11 mouse cellular contexts compared by ENCODE assay signal in the genomic region with DNA sequence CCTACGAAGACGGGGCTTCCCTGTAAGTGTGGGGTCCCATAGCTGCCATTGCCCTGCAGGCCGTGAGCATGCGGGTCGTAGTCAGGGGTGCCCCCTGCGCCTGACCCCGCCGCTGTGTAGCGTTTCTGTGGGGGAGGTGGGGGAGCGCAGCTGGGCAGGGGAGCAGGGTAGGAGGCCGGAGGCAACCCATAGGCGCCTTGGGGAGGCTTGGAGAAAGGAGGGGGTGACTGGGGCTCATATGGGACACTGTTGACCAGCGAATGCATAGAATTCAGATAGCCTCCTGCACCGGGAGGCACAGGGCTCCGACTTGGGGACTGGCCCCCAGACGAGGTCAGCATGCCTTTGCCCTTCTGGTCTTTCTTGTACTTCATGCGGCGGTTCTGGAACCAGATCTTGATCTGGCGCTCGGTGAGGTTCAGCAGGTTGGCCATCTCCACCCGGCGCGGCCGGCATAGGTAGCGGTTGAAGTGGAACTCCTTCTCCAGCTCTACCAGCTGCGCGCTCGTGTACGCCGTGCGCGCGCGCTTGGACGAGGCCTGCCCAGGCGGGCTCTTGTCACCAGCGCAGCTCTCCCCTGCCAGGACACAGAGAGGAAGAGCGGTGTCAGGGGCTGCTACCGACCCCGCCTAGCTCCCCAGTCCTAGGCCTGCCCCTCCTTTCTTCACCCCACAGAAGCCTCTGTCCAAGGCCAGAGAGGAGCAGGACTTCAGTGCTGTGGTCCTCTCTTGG. TPM values are rescaled to one million over a fixed set of nuclear protein-coding genes. Genes with fewer than 3 reads are reported as not detected.
DNase-seq lines count a peak whose midpoint lies in the region; ATAC-seq lines count a peak whose summit lies in the region.
"Had no signal": no experiment of that assay in that cellular context is flagged by ENCODE, and none has a peak within 500 bp of the region (broad histone marks: within the 10 kb centered on the region; RNA-seq: fewer than 3 reads in every experiment).

No protein-coding gene starts in this region.

- H3K4me2 ChIP-seq in heart, embryonic 12.5 days, result peak overlapping the region; percentile 17
- peak overlapping the region; percentile 19 for H3K4me2 ChIP-seq in embryonic facial prominence, embryonic 11.5 days (ENCODE audit: low read depth, low read length)
- H3K4me2 ChIP-seq in kidney, embryonic 15.5 days, result peak overlapping the region; percentile 45
- H3K4me2 ChIP-seq in neural tube, embryonic 11.5 days (ENCODE audit: low read depth), result peak overlapping the region; percentile 78
- H3K4me2 ChIP-seq: forebrain, embryonic 13.5 days had no signal

- no peaks in the 10 kb centered on the region for H3K36me3 ChIP-seq in heart, embryonic 12.5 days
- no peaks in the 10 kb centered on the region for H3K36me3 ChIP-seq in embryonic facial prominence, embryonic 11.5 days (replicated peaks; ENCODE audit: control insufficient read depth, insufficient read depth, low read depth, low read length)
- 0 out of 2 replicates have a peak, but pooled peaks cover 4% of the 10 kb centered on the region for H3K36me3 ChIP-seq in kidney, embryonic 15.5 days
- peaks cover 8% of the 10 kb centered on the region for H3K36me3 ChIP-seq in neural tube, embryonic 11.5 days (ENCODE audit: control insufficient read depth, insufficient read depth, low read length)

- H3K9me3 ChIP-seq in heart, embryonic 12.5 days (replicated peaks), result no peaks in the 10 kb centered on the region
- no peaks in the 10 kb centered on the region for H3K9me3 ChIP-seq in embryonic facial prominence, embryonic 11.5 days (replicated peaks; ENCODE audit: control insufficient read depth, low read length)
- no peaks in the 10 kb centered on the region for H3K9me3 ChIP-seq in kidney, embryonic 15.5 days (replicated peaks)
- H3K9me3 ChIP-seq in neural tube, embryonic 11.5 days (ENCODE audit: control insufficient read depth, low read length), result no peaks in the 10 kb centered on the region
- H3K9me3 ChIP-seq: forebrain, embryonic 13.5 days had no signal

- H3K27ac ChIP-seq in heart, embryonic 12.5 days (ENCODE audit: poor library complexity, severe bottlenecking), result no peak overlapping the region
- H3K27ac ChIP-seq in embryonic facial prominence, embryonic 11.5 days (replicated peaks; ENCODE audit: low read depth, low read length), result peak overlapping the region; percentile 41
- peak overlapping the region; percentile 97 for H3K27ac ChIP-seq in kidney, embryonic 15.5 days
- peak overlapping the region; percentile 100 for H3K27ac ChIP-seq in neural tube, embryonic 11.5 days (ENCODE audit: low read depth, low read length)
- H3K27ac ChIP-seq: forebrain, embryonic 13.5 days had no signal

- H3K9ac ChIP-seq in heart, embryonic 12.5 days, result no peak overlapping the region
- H3K9ac ChIP-seq in embryonic facial prominence, embryonic 11.5 days (replicated peaks; ENCODE audit: low read length), result peak overlapping the region; percentile 30
- H3K9ac ChIP-seq in kidney, embryonic 15.5 days, result peak overlapping the region; percentile 45
- peak overlapping the region; percentile 99 for H3K9ac ChIP-seq in neural tube, embryonic 11.5 days (ENCODE audit: low read length)
- H3K9ac ChIP-seq: forebrain, embryonic 13.5 days had no signal

- 0 out of 2 replicates have a peak overlapping the region, but pooled peaks have one; percentile 1 for H3K4me3 ChIP-seq in heart, embryonic 12.5 days
- H3K4me3 ChIP-seq in embryonic facial prominence, embryonic 11.5 days (ENCODE audit: low read depth, low read length), result peak overlapping the region; percentile 17
- H3K4me3 ChIP-seq in kidney, embryonic 15.5 days (replicated peaks), result 0 out of 2 replicates have a peak overlapping the region, but pooled peaks have one; percentile 6
- peak overlapping the region; percentile 91 for H3K4me3 ChIP-seq in neural tube, embryonic 11.5 days (ENCODE audit: low read depth, low read length)
- H3K4me3 ChIP-seq: forebrain, embryonic 13.5 days had no signal

- intact Hi-C loops in heart, postnatal 14 days (cut with DNase I), result no loop called here

- WGBS in heart, embryonic 12.5 days, result 2% methylated on average over 40 of the region's 40 CpGs
- under 1% methylated on average over 40 of the region's 40 CpGs for WGBS in embryonic facial prominence, embryonic 11.5 days
- WGBS in kidney, embryonic 15.5 days, result 20% methylated on average over 40 of the region's 40 CpGs
- WGBS in neural tube, embryonic 11.5 days, result 2% methylated on average over 40 of the region's 40 CpGs

- ATAC-seq in heart, embryonic 12.5 days (ENCODE audit: insufficient number of reproducible peaks, low FRiP score), result peak; percentile 33; the same call in 1 of the 2 replicates
- no peak; the same call in 1 of the 2 replicates for ATAC-seq in embryonic facial prominence, embryonic 11.5 days (replicated peaks; ENCODE audit: insufficient number of reproducible peaks, low FRiP score, low TSS enrichment, low read depth)
- peak; percentile 10; the same call in 1 of the 2 replicates for ATAC-seq in kidney, embryonic 15.5 days (replicated peaks; ENCODE audit: low FRiP score)
- no peak for ATAC-seq in neural tube, embryonic 11.5 days (ENCODE audit: insufficient read depth, low FRiP score, low TSS enrichment)
- ATAC-seq: forebrain, embryonic 13.5 days had no signal

- no peak for DNase-seq in heart, postnatal 14 days
- no peak for DNase-seq in embryonic facial prominence, embryonic 11.5 days (ENCODE audit: low spot score)
- peak; percentile 81 for DNase-seq in neural tube, embryonic 11.5 days (ENCODE audit: low spot score)
- DNase-seq in spleen, adult 18-20 months, result no peak
- no peak for DNase-seq in spleen, postnatal 10 days (ENCODE audit: low spot score in 2 of 2)
- no peak for DNase-seq in testis, postnatal 14 days (ENCODE audit: low spot score)
- DNase-seq: right cerebral cortex, adult 18-20 months had no signal

- H3K27me3 ChIP-seq in heart, embryonic 12.5 days (replicated peaks), result peaks cover 90% of the 10 kb centered on the region
- peaks cover 71% of the 10 kb centered on the region for H3K27me3 ChIP-seq in embryonic facial prominence, embryonic 11.5 days (ENCODE audit: control insufficient read depth, insufficient read depth, low read length)
- H3K27me3 ChIP-seq in kidney, embryonic 15.5 days, result no peaks in the 10 kb centered on the region
- no peaks in the 10 kb centered on the region for H3K27me3 ChIP-seq in neural tube, embryonic 11.5 days (ENCODE audit: control insufficient read depth, insufficient read depth, low read length)

- H3K4me1 ChIP-seq in heart, embryonic 12.5 days (replicated peaks), result peaks cover 19% of the 10 kb centered on the region
- H3K4me1 ChIP-seq in embryonic facial prominence, embryonic 11.5 days (ENCODE audit: control insufficient read depth, insufficient read depth, low read length), result no peaks in the 10 kb centered on the region; the same call in 1 of the 2 replicates
- H3K4me1 ChIP-seq in kidney, embryonic 15.5 days, result peaks cover 90% of the 10 kb centered on the region
- peaks cover 61% of the 10 kb centered on the region for H3K4me1 ChIP-seq in neural tube, embryonic 11.5 days (ENCODE audit: control insufficient read depth, insufficient read depth, low read length)

RNA-seq across cellular contexts. Expression of gene Hoxa2, which starts 5.7 kb away (rescaled TPM):
- 0.98 and 1.2 TPM in 2 replicates for polyA plus RNA-seq in heart, embryonic 12.5 days (2016; fragmentation: Nextera tagmentation; extraction: Ambion mirVana)
- total RNA-seq in heart, postnatal 14 days (2021), result under 1 TPM; 0.24 to 0.76 TPM
- polyA plus RNA-seq in embryonic facial prominence, embryonic 11.5 days (2014; fragmentation: Nextera tagmentation; extraction: Ambion mirVana), result 19.4 and 24.1 TPM in 2 replicates
- 2.2 and 3.6 TPM in 2 replicates for polyA plus RNA-seq in kidney, embryonic 15.5 days (2015; fragmentation: Nextera tagmentation; extraction: Ambion mirVana)
- polyA plus RNA-seq in neural tube, embryonic 11.5 days (2014; fragmentation: Nextera tagmentation; extraction: Ambion mirVana), result 36.0 and 37.5 TPM in 2 replicates
- total RNA-seq: left cerebral cortex, postnatal 36 days had no signal
- polyA plus RNA-seq: forebrain, embryonic 13.5 days had no signal

RNA-seq across cellular contexts. Expression of gene 5730596B20Rik, which starts 7.0 kb away (rescaled TPM):
- 0.15 and 0.36 TPM in 2 replicates for polyA plus RNA-seq in heart, embryonic 12.5 days (2016; fragmentation: Nextera tagmentation; extraction: Ambion mirVana)
- total RNA-seq in heart, postnatal 14 days (2021), result under 1 TPM; 0.17 to 0.20 TPM
- 0.13 and 0.22 TPM in 2 replicates for polyA plus RNA-seq in embryonic facial prominence, embryonic 11.5 days (2014; fragmentation: Nextera tagmentation; extraction: Ambion mirVana)
- 2.1 and 2.4 TPM in 2 replicates for polyA plus RNA-seq in kidney, embryonic 15.5 days (2015; fragmentation: Nextera tagmentation; extraction: Ambion mirVana)
- 4.1 and 4.5 TPM in 2 replicates for polyA plus RNA-seq in neural tube, embryonic 11.5 days (2014; fragmentation: Nextera tagmentation; extraction: Ambion mirVana)
- total RNA-seq: left cerebral cortex, postnatal 36 days had no signal
- polyA plus RNA-seq: forebrain, embryonic 13.5 days had no signal

RNA-seq across cellular contexts. Expression of gene Hoxa1, which starts 12.2 kb away (rescaled TPM):
- polyA plus RNA-seq in heart, embryonic 12.5 days (2016; fragmentation: Nextera tagmentation; extraction: Ambion mirVana), result 0.89 and 1.3 TPM in 2 replicates
- under 1 TPM; 0.15 to 0.22 TPM for total RNA-seq in heart, postnatal 14 days (2021)
- polyA plus RNA-seq in embryonic facial prominence, embryonic 11.5 days (2014; fragmentation: Nextera tagmentation; extraction: Ambion mirVana), result 1.1 TPM in 2 replicates
- polyA plus RNA-seq in kidney, embryonic 15.5 days (2015; fragmentation: Nextera tagmentation; extraction: Ambion mirVana), result 0.64 and 0.81 TPM in 2 replicates
- 8.0 and 9.3 TPM in 2 replicates for polyA plus RNA-seq in neural tube, embryonic 11.5 days (2014; fragmentation: Nextera tagmentation; extraction: Ambion mirVana)
- total RNA-seq: left cerebral cortex, postnatal 36 days had no signal
- polyA plus RNA-seq: forebrain, embryonic 13.5 days had no signal

RNA-seq across cellular contexts. Expression of gene Hoxa4, which starts 21.2 kb away (rescaled TPM):
- 0.38 and 0.39 TPM in 2 replicates for polyA plus RNA-seq in heart, embryonic 12.5 days (2016; fragmentation: Nextera tagmentation; extraction: Ambion mirVana)
- total RNA-seq in heart, postnatal 14 days (2021), result under 1 TPM; 0.44 to 0.62 TPM
- 0.31 and 0.34 TPM in 2 replicates for polyA plus RNA-seq in embryonic facial prominence, embryonic 11.5 days (2014; fragmentation: Nextera tagmentation; extraction: Ambion mirVana)
- 1.5 and 1.8 TPM in 2 replicates for polyA plus RNA-seq in kidney, embryonic 15.5 days (2015; fragmentation: Nextera tagmentation; extraction: Ambion mirVana)
- polyA plus RNA-seq in neural tube, embryonic 11.5 days (2014; fragmentation: Nextera tagmentation; extraction: Ambion mirVana), result 10.2 and 11.7 TPM in 2 replicates
- total RNA-seq: left cerebral cortex, postnatal 36 days had no signal
- polyA plus RNA-seq: forebrain, embryonic 13.5 days had no signal

RNA-seq across cellular contexts. Expression of gene Hoxa5, which starts 34.1 kb away (rescaled TPM):
- polyA plus RNA-seq in heart, embryonic 12.5 days (2016; fragmentation: Nextera tagmentation; extraction: Ambion mirVana), result 0.96 and 1.7 TPM in 2 replicates
- 1 to 10 TPM; 1.4 to 2.1 TPM for total RNA-seq in heart, postnatal 14 days (2021)
- polyA plus RNA-seq in embryonic facial prominence, embryonic 11.5 days (2014; fragmentation: Nextera tagmentation; extraction: Ambion mirVana), result 0.39 and 1.4 TPM in 2 replicates
- 11.0 and 11.5 TPM in 2 replicates for polyA plus RNA-seq in kidney, embryonic 15.5 days (2015; fragmentation: Nextera tagmentation; extraction: Ambion mirVana)
- 53.4 and 56.5 TPM in 2 replicates for polyA plus RNA-seq in neural tube, embryonic 11.5 days (2014; fragmentation: Nextera tagmentation; extraction: Ambion mirVana)
- total RNA-seq: left cerebral cortex, postnatal 36 days had no signal
- polyA plus RNA-seq: forebrain, embryonic 13.5 days had no signal

Comparison
In these comparisons a context has a peak if more than half of its experiments do, and no peak if none do; other contexts are left out.
1. ATAC-seq: peak in heart, embryonic 12.5 days (single experiment) and kidney, embryonic 15.5 days (single experiment); none in embryonic facial prominence, embryonic 11.5 days (single experiment) and neural tube, embryonic 11.5 days (single experiment).
2. H3K4me2 ChIP-seq: peak in every context shown above with its lines; median percentile 78 in neural tube, embryonic 11.5 days; 45 in kidney, embryonic 15.5 days; 19 in embryonic facial prominence, embryonic 11.5 days; 17 in heart, embryonic 12.5 days.
3. H3K4me3 ChIP-seq: peak in every context shown above with its lines; median percentile 91 in neural tube, embryonic 11.5 days; 17 in embryonic facial prominence, embryonic 11.5 days; 6 in kidney, embryonic 15.5 days; 1 in heart, embryonic 12.5 days.